Mouse (Mus musculus) hindlimb bud, embryonic 11.5 days (tissue): Measurements from ENCODE around the gene Pdxk.
"Not testable (repeated sequence)": the region's sequence is repeated elsewhere in the genome, so short reads cannot be mapped to it uniquely, and the experiment has no call there.

ENCODE experiments used
- DNase-seq: peaks from one replicate; pipeline ENCODE4 v3.0.0-alpha.2; 2012; ENCODE audit warnings: low read depth, low spot score; ENCODE audit errors: extremely low spot score

Pdxk gene

GRCm38 (mm10) chr10:78464792-78465207 lies at the start of gene Pdxk:
TSS of gene Pdxk (minus strand) at chr10:78464975.
- DNase-seq: peak; percentile 60

- no peak for DNase-seq
Measured at GRCm38 (mm10) chr10:78502986-78503733, 38.4 kb upstream of the Pdxk start.

- peak; percentile 61 for DNase-seq
Measured at GRCm38 (mm10) chr10:78487431-78488086, 22.8 kb upstream of the Pdxk start.

- DNase-seq: no peak
Measured at GRCm38 (mm10) chr10:78486871-78487270, 22.1 kb upstream of the Pdxk start.

- not testable (repeated sequence) for DNase-seq
Measured at GRCm38 (mm10) chr10:78485369-78485768, 20.6 kb upstream of the Pdxk start.

GRCm38 (mm10) chr10:78481928-78482499 lies 17.2 kb upstream of the Pdxk start:
- peak; percentile 60 for DNase-seq

- DNase-seq: no peak
Measured at GRCm38 (mm10) chr10:78480954-78481927, 16.5 kb upstream of the Pdxk start.

- DNase-seq: no peak
Measured at GRCm38 (mm10) chr10:78476821-78477220, 12.0 kb upstream of the Pdxk start.

GRCm38 (mm10) chr10:78474759-78475158 lies 10.0 kb upstream of the Pdxk start:
- no peak for DNase-seq

- DNase-seq: no peak
Measured at GRCm38 (mm10) chr10:78473434-78473833, 8.7 kb upstream of the Pdxk start.

- no peak for DNase-seq
Measured at GRCm38 (mm10) chr10:78472046-78472445, 7.3 kb upstream of the Pdxk start.

- no peak for DNase-seq
Measured at GRCm38 (mm10) chr10:78470582-78471313, 6.0 kb upstream of the Pdxk start.

GRCm38 (mm10) chr10:78467761-78468310 lies 3.1 kb upstream of the Pdxk start:
- DNase-seq: no peak

GRCm38 (mm10) chr10:78466647-78467046 lies 1.9 kb upstream of the Pdxk start:
- DNase-seq: no peak

GRCm38 (mm10) chr10:78465472-78465871 lies 697 bp upstream of the Pdxk start:
- no peak for DNase-seq

- DNase-seq: no peak
Measured at GRCm38 (mm10) chr10:78464201-78464791, 479 bp downstream of the Pdxk start.

- DNase-seq: no peak
Measured at GRCm38 (mm10) chr10:78463769-78464167, 1.0 kb downstream of the Pdxk start.

GRCm38 (mm10) chr10:78462945-78463768 lies 1.6 kb downstream of the Pdxk start:
- DNase-seq: no peak

GRCm38 (mm10) chr10:78461767-78462166 lies 3.0 kb downstream of the Pdxk start:
- no peak for DNase-seq
